Mouse (Mus musculus) T-helper 17 cell (primary cell): ENCODE data around the gene S100a2.

Source experiments
- in situ Hi-C, 2 experiments: fragments of 300-600 bp; cut with MboI, MseI; formaldehyde crosslinking; loops; 1 replicate in 1 of 2; 2 replicates in 1 of 2; pipeline ENCODE4 v1.15.1; 2025; ENCODE audit warnings: high pct_unique_total_duplicates in 2 of 2

The S100a2 gene

GRCm38 (mm10) chr3:90613461-90614147, 23.6 kb downstream of the S100a2 start:
- in situ Hi-C loops: loop anchor here (5.0 kb wide), 1 partner anchor 96 kb away; no protein-coding TSS in a partner anchor

DNA sequence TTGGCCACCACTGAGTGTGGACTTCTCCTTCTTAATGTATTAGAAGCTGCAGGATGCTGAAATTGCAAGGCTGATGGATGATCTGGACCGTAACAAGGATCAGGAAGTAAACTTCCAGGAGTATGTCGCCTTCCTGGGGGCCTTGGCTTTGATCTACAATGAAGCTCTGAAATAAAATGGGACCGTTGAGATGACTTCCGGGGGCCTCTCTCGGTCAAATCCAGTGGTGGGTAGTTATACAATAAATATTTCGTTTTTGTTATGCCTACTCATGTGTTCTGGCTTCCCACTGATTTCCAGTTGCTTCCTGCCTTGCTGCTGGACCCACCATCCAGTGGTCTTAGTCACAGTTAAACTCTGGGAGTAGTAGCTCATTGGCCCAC, 24.1 kb downstream of the S100a2 start:
- in situ Hi-C loops: loop anchor here (5.0 kb wide), 1 partner anchor 97 kb away; no protein-coding TSS in a partner anchor

GRCm38 (mm10) chr3:90614611-90615251, 24.7 kb downstream of the S100a2 start:
- in situ Hi-C loops: loop anchor here (5.0 kb wide), 2 partner anchors 32 to 97 kb away; no protein-coding TSS in a partner anchor

DNA sequence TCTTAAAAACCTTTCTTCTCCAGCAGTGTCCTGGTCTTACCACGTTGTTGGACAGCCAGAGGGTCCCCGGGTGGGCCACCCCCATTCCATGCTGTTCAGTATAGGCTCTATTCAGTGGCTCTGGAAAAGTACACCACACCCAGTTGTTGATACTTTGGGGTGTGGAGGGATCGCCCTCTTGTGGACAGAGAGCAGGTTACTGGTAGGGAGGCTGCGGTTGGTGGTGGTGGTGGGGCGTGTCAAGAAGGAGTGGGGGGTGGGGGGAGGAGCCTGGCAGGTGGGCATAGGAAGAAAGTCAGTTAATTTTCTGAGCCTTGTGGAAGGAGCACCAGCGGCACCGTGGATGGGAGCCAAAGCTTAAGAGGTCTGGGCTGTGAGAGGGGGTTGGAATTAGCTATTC, 25.4 kb downstream of the S100a2 start:
- in situ Hi-C loops: loop anchor here in 1 of 2 experiments (5.0 kb wide), 1 partner anchor 33 kb away; no protein-coding TSS in a partner anchor

DNA sequence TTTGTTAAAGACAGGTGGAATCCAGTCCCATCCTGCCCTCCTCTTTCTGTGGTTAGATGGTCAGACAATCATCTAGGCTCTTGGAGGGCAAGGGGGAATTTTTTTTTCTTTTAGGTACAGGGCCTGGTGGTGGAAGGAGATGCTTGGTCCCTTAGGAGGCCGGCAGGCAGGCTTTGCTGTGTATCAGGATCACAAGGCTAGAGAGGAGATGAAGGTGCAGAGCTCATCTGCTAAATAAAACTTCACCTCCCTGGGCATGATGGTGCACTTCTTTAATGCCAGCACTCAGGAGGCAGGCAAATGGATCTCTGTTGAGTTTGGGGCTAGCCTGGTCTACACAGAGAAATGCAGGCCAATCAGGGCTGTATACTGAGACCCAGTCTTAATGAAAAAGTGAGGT, 25.9 kb downstream of the S100a2 start:
- in situ Hi-C loops: loop anchor here in 1 of 2 experiments (5.0 kb wide), 1 partner anchor 34 kb away; no protein-coding TSS in a partner anchor

- in situ Hi-C loops: loop anchor here in 1 of 2 experiments (5.0 kb wide), 1 partner anchor 35 kb away; no protein-coding TSS in a partner anchor
Observed at GRCm38 (mm10) chr3:90617586-90617985, 27.5 kb downstream of the S100a2 start.

DNA sequence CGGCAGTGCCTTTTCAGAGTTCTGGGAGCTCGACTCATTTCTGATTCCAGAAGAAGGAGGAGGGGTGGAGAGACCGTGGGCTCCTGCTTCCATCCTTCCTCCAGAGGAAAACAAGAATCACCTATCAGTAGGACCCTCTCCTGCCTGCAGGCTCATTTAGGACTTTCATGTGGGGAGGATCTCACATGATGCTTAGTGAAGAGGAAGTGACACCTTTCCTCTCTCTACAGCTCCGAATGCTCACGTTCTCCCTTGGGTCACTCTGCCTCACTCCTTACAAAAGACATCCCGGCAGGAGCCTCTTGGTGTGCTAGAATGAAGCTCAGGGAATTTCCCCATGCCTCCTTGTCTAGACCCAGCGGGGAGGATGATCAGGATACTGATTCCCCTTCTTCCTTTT, 31.5 kb downstream of the S100a2 start:
- in situ Hi-C loops: no loop called here

GRCm38 (mm10) chr3:90623435-90624071, 33.5 kb downstream of the S100a2 start:
- in situ Hi-C loops: no loop called here

GRCm38 (mm10) chr3:90625496-90625895, 35.4 kb downstream of the S100a2 start:
- in situ Hi-C loops: no loop called here

DNA sequence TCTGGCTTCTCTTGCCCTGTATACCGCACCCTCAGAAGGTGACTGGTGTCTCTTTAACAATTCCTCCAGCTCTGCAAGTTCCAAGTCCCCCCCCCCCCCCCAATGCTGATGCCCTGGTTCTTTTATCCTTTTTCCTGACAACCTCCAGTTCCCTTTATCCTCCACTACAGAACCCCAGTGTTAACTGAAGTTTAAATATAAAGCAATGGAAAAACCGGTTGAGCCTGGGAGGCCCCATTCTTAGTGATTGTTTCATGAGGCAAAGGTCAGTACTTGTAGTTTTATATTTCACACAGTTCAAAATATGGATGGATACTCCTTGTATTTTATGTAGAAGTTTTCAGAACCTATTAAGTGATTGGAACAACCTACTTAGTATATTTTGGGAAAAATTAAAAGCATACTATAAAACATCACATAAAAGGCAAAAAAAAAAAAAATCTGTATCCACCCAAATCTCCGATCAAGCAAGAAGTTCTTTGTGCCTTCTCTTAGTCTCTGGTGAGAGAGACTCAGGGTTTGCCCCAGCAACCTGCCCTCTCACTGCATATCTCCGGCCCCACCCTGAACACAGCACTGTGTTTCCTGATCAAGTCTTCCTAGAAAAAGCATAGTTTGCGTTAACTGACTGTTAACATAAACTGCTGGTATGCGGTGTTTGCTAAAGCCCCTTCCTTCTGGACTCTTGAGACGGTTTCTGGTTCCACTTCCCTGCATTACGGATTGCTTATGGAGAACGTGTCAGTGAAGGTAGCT, 36.4 kb downstream of the S100a2 start:
- in situ Hi-C loops: no loop called here

DNA sequence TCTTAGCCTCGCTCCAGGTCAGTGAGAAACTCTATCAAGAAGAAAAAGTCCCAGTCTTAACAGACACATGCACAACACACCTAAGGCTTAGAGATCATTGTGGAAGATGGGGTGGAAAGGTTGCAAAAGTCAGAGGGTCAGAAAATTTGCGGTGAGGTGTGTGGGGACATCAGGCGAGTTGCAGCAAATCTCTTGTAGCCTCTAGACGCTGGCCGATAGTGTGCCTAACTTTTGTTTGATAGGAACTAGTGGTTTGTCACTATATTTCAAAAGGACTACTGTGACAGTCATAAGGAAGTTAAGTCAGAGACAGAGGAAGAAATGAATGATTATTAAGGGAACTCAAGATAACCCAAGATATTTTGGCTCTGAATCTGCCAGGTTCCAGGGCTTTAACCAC, 37.3 kb downstream of the S100a2 start:
- in situ Hi-C loops: no loop called here

DNA sequence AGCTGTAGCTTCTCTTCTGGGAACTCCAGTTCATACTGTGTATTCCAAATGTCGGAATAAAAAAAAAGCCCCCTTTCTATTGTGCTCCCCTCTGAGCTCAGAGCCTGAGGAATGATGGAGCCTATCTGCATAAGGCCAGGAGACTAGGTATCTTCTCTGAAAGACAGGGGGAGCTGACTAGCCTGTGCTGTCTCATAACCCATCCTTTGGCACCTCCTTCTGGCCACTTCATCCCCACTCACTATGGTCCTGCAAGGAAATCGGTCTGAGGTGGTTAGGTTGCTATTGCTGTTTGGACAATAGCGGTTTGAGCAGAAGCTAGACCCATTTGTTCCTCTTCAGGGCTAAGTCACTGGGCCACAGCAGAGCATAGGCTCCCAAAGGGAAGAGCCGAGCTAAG, 37.8 kb downstream of the S100a2 start:
- in situ Hi-C loops: no loop called here

DNA sequence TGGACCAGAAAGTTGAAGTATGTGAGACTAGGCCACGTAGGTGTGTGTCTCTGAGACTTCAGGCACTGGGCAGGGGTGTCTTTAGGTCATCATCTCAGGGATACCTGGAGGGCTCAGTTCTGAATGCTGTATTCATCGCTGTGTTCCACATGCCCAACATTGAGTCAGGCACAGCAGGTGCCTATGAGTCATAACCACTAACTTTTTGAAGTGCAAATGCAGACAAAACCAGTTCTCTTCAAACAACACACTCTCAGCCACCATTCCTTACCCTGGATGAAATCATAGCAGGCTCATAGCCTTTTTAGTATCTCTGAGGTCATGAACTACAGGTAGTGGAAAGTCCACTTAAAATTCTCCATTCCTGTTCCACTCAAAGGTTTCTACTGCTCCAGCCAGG, 39.3 kb downstream of the S100a2 start:
- in situ Hi-C loops: no loop called here

GRCm38 (mm10) chr3:90631984-90632383, 41.9 kb downstream of the S100a2 start:
- in situ Hi-C loops: no loop called here

DNA sequence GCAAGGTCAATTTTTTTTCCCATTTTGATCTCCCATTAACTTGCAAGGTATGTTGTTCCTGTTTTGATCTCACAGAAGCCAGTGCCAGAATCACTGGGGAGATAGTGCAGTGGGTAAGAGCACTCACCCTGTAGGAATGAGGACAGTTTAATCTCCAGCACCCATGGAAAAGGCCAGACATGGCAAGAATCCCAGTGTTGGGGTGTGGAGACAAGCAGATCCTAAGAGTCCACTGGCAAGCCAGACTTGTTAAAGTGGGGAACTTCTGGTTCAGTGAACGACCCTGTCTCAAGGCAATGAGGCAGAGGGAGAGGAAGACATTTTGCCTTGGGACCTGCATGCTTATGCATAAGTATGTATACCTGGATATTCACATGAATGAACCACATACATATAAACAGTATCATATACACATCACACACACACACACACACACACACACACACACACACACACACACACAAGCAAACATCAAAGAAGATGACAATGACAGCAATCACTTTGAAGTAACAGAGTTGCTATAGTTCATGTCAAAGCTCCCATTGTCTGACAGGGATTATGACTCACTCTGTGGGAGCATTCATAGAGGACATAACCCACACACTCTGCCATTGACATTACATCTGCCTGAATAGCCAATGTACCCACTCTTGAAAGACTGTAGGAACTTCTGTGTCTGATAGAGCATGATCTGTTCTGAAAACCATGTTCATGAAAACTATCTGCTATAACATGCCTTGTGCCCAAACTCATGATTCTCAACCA, 48.6 kb downstream of the S100a2 start:
- in situ Hi-C loops: no loop called here

DNA sequence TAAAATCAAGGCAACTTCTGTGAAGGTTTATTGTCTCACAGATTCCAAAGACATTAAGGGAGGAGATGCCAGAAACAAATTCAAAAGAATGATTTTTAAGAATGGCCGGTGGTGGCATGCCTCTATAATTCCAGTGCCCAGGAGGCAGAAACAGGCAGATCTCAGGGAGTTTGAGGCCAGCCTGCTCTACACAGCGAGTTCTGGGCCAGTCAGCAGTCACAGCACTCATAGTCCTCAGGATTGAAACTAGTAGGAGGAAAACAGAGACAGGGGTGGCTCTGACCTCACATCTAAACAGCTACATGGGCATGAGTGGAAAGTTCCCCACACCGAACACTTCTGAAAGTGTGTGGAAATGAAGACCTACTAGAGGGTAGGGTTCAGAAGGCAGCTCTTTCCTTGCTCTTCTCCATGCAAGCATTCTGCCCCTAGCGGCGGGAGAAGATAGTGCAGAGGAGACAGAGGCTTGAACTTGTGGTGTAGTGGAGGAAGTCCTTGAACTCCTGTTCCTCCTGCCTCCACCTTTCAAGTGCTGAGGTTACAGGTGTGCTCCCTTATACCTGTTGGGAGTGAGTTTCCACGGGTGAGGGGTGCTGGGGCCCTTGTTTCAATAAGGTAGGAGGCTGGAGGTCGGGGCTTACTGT, 49.6 kb downstream of the S100a2 start:
- in situ Hi-C loops: no loop called here

DNA sequence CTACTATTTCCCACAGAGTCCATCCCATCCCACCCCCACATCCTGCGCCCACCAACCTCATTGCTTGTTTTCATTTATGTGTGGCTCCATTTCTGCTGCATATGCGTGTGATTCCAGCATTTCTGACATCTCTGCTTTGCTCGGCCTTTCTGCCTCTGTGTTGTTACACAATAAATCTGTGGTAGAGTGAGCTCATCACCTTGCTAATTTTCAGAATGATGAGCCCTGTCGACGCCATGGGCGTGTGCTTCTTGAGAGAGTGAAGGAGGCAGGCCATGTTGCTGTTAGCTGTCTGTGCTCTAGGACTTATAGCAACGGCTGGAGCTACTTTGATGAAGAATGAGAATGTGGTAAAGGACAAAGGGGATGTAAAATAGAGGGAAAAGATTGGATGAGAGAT, 50.9 kb downstream of the S100a2 start:
- in situ Hi-C loops: no loop called here
